Mouse (Mus musculus): ENCODE measurements around the gene Dcxr.
"Not testable (repeated sequence)": the region's sequence is repeated elsewhere in the genome, so short reads cannot be mapped to it uniquely, and the experiment has no call there.

The Dcxr gene

GRCm38 (mm10) chr11:120727169-120727527 lies at the start of gene Dcxr:
TSS of gene Dcxr (minus strand) at chr11:120727281.
- DNase-seq = peak; percentile 98

DNA sequence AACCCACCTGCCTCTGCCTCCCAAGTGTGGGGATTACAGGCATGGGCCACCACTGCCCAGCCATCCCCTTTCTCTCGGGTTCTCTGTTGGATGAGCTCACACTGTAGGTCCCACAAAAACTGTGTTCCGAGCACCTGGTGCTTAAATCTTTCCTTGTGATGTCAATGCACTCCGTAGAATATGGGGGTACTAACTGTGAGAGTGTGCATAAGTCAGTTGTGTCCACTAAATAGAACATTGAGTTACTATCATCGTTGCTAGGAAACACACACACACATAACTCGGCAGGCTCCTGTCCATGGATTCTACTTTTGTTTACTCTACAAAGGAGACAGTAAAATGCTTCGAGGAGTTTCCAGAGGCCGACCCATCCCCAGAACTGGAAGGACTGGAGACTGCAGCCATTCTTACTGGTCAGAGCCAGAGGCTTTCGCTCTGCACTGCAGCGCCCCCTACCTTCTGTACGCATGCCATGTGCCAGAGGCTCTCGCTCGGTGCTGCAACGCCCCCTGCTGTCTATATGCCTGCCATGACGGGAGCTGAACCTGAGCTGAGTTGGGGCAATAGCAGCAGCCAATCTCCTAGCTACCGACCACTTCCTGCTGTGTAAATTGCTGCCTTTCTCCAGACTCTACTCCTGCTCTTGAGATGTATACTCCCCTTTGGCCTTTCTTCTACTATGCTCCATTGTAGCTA lies 48.8 kb upstream of the Dcxr start:
- DNase-seq = peak; percentile 84

DNA sequence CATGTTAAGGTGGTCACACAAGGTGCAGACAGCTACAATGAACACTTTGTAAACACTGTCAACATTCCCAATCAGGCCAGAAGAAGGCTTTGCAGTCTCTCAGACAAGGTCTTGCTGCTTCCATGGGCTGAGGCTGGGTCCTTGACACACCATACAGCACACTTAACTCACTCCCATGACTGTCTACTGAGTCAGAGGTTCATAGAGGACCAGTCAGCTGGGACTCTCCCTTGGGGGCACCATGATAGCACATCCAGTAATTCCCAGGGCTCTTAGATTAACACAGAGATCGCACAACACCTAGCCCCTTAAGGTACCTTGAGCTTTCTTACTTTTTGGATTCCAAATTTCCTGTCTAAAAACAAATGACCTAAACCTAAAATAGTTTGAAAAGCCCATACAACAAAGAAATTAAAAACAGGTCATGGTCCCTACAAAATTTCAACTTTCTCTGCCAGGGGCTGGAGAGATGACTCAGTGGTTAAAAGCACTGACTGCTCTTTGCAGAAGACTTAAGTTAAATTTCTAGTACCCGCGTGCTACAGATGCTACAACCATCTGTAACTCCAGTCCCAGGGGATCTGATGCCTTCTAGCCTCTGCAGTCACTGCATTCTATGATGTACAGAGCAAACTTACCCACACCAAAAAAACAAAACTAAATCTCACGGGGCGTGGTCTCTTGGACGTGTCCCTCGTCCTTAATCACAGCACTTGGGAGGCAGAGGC lies 46.5 kb upstream of the Dcxr start:
- DNase-seq = no peak

- no peak for DNase-seq
Observed at GRCm38 (mm10) chr11:120772749-120773148, 45.7 kb upstream of the Dcxr start.

DNA sequence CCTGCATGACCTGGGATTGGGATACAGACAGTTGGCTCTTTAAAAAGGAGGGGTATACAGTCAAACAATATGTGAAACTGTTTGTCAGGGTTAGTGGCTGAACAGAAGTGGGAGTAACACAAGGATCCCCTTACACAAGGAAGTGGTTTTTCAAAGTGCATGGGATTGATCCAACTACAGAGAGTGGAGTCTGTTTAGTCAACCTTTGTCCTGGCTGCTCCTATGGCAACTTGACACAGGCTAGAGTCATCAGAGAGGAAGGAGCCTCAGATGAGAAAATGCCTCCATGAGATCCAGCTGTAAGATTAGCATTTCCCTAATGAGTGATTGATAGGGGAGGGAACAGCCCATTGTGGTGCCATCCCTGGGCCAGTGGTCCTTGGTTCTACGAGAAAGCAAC lies 41.1 kb upstream of the Dcxr start:
- no peak for DNase-seq

DNA sequence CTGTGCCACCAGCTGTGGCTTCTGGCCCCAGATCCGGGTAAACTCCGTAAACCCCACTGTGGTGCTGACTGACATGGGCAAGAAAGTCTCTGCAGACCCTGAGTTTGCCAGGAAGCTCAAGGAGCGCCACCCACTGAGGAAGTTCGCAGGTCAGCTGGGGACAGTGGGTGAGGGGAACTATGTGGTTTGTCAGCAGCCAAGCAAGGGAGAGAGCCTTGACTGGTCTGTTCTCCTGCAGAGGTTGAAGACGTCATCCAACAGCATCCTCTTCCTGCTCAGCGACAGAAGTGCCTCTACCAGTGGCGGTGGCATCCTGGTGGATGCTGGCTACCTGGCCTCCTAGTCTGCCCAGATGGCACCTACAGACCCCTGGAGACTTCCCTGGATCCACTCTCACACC lies 39.9 kb upstream of the Dcxr start:
- not testable (repeated sequence) for DNase-seq

DNA sequence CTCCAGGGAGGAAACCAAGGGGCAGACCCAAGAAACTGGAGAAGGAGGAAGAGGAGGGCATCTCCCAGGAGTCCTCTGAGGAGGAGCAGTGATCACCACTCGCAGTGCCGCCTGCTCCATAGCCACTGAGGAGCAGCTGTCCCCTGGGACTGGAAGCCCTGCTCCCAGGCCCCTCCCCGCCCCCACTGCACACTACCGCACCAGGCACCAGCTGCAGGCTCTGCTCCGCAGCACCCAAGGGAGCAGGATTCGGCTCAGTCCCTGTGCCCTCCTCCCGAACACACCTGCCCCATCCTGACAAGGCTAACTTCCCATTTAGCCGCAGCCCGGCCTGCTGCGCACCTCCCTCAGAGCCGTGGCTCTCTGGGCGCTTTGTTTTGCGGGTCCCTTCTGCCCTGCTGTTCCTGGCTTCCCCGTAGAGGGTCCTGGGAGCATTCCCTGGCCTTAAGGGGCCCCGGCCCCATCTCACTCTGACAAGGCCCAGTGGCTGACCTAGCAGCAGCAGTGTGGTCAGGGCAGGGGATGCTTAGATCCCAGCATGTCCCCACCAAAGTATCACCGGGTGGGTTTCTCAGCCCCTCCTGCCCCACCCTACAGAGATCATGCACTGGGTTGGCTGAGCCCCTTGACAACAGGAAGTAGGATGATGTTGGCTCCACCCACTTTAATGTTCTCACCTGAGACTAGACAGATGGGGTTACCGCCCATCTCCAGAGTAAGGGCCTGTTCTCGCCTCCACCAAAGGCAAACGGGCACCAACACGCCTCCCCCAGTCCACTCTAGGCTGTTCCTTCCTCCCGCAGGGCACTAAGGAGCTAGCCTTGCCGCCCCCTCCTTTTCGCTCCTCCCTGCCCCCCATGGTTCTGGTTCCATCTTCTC lies 36.3 kb upstream of the Dcxr start:
- DNase-seq = not testable (repeated sequence)

DNA sequence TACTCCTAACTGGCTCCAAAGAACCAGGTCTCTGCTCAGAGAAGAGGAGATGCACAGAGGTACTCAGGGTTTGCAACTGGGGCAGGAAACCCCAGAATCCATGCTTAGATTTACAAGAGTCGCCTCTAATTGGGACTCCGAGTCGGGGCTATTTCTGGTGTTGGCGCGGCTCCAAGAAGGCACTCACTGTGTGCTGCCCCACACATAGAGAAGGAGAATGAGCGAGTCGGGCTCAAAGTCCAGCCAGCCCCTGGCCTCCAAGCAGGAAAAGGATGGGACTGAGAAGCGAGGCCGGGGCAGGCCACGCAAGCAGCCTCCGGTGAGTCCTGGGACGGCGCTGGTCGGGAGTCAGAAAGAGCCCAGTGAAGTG lies 35.6 kb upstream of the Dcxr start, which contains the start of gene Hmga1b:
Hmga1b (plus strand) TSS at position 123 of the 370 bp plus-strand sequence.
- not testable (repeated sequence) for DNase-seq

DNA sequence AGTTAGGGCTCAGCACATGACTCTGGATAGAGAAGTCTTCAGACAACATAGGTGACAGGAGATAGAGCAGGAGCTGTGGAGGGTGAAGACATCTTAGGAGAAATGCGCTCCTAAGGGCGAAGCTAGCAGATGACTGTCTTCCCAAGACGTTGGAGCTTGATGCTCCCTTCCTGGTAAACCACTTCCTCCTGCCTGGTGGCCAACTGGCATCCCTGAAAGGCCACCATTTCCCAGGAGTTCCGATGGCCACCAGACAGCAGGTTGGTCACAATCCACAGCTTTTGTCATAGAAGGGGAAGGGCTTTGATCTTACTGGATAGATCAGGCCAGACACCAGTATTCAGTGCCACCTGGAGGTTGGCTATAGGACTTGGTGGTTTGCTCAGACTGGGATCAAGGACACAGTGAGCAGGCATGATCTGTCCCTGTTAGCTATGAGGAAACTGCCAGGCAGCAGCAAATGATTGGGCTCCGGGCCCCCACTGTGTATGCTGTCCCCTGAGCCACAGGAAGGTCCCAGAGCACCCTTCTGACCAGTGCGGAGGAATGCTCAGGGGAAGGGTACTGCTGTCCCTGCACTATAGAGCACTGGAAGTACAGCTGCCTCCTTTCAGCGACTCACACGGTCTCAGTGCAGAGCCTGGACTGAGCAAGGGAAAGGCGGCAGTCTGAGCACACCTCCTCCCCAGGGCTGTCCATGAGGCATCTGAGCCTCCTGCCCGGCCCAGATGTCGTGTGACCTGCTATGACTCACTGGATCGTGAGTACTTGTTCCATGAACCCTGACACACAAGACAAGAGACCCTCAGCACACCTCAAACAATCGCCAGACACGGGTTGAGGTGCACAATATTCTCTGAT lies 35.0 kb upstream of the Dcxr start:
- DNase-seq = no peak

DNA sequence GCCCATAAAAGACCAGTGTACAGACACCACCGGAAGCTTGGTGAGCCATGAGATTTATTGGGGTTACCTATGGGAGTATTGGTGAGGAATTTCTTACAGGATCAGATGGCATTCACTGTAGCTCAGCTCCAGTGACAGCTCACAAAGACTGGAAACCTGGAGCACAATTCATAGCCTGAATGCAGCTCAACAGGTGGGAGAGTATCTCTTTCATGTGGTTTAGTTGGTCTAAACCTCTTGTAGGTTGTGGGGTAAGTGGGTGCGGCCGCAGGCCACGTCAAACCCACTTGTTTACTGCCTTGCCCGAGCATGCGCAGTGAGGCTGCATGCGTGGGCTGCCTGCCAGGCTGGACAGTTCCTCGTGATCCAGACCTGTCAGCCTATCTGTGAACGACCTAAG lies 33.2 kb upstream of the Dcxr start:
- DNase-seq = peak; percentile 46

- DNase-seq = no peak
Observed at GRCm38 (mm10) chr11:120751606-120752005, 24.5 kb upstream of the Dcxr start.

DNA sequence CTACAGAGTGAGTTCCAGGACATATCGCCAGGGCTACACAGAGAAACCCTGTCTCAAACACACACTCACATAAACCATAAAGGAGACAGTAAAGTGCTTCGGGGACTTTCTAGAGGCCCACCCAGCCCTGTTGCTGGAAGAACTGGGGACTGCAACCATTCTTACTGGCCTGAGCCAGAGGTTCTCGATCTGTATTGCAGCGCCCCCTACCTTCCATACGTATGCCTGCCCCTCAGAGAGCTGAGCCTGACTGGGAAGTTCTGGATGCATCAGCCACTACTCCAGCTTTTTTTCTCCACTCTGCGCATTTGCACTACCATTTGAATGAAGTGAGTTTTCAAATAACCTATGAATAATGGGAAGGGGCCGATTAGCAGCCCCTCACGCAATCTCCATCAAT lies 22.3 kb upstream of the Dcxr start:
- DNase-seq = no peak

DNA sequence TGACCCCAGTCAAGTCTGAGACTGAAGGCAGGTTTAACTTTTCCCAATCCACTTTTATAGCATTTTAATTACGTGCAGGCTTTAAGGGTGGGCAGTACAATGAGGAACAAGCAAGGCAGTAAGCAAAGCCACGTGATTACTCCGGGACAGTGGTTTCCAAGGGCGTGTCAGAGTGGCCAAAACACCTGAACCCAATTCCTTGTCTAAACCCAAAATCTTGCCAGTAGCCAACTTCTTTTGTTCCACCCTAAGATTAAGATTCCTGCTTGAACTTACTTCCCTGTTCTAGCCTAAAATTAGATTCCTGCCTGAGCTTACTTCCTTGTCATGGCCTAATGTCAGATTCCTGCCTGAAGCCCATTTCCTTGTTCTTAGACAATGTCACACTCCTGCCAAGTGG lies 20.9 kb upstream of the Dcxr start:
- DNase-seq = no peak

DNA sequence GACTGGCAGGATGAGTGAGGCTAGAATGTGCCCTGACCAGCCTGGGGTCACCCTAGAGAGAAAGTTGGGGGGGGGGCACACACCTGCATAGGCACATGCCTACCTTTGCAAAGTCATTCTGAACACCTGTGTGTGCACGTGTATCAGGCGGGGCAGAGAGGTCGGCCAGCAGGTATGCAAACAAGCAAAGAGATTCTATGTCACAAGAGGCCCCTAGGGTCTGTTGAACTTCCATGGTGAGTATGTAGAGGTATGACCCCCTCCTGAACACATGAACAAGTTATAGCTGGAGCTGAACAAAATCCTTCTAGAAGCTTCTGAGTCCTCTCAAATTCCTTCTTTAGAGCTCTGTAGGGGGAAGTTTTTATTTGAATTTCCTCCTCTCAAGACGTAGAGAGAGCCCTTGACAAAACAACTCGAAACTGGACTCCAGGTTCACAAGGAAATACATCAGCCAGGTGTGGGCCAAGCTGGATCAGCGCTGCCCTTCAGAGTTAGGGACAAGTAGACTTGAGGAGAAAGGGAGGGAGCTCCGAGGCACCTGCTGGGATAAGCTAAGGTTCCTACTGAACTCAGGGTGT lies 17.1 kb upstream of the Dcxr start:
- DNase-seq = no peak

DNA sequence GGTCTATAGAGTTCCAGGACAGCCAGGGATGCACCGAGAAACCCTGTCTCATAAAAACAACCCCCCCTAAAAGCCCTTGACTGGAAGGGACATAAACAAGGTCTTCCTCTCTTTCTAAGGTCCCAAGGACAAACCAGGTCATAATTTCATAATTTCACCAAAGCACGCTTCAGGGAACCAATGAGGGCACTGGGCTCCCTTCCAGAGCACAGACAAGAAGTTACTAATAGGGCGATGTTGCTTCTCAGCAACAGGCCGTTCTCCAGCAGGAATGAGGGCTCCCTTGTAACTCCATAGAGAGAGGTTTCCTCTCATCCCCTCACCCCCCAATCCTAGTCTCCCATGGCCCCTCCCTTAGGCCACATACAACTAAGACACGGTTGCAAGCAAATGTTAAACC lies 13.9 kb upstream of the Dcxr start:
- no peak for DNase-seq

- DNase-seq = no peak
Observed at GRCm38 (mm10) chr11:120736424-120736823, 9.3 kb upstream of the Dcxr start.

DNA sequence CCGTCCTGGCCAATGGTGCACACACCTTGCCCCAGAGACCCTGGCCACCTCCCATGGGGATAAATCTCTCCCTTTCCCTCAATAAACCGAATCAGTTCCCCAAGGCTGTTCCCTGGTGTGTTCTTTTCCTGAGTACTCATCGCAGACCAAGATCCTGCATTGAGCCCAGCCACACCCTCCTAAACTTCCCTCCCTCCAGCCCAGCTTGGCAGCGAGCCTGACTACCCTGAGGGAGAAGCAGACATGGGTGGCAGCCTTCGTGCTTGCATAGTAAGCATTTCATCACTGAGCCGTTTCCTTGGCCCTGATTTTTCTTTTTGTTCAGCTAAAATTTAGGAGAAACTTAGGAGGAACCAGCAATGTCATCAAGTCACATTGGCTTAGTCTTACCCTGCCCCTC lies 6.4 kb upstream of the Dcxr start:
- peak; percentile 61 for DNase-seq

GRCm38 (mm10) chr11:120731858-120732680 lies 5.0 kb upstream of the Dcxr start, which contains the start of gene Cbr2:
TSS of gene Cbr2 (minus strand) at chr11:120732114.
- peak; percentile 54 for DNase-seq

DNA sequence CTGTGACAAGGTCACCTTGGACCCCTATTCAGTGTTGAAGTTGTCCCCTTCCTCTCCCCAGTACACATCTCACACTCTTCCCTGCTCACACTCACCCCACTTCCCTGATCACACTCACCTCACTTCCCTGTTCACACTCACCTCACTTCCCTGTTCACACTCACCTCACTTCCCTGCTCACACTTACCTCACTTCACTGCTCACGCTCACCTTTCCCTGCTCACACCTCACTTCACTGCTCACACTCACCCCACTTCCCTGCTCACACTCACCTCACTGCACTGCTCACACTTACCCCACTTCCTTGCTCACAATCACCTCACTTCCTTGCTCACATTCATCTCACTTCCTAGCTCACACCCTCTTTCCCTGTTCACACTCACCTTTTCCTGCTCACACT lies 4.3 kb upstream of the Dcxr start:
- DNase-seq = no peak

DNA sequence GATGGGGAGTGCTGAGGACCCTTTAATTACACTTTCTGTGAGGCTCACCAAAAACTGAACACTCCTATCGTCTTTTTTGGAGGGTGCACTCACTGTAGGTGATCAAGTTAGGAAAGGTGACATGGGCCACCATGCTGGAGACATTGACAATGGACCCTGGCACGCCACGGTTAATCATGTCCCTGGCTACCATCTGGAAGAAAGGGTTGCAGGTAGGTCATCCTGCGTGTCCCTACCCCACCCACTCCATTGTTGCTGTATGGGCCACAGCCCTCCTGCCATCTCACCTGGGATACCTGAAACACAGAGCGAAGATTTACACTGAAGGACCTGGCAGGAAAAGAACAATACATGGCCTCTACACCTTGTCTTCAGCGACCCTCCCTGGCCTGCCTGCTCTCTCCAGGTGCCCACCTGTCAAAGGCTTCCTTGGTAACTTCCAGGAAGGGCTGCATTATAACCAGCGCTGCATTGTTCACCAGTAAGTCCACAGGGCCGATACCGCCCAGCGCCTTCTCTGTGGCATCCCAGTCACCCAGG lies 3.3 kb upstream of the Dcxr start:
- no peak for DNase-seq

All from kidney, adult 11 months (tissue).